Mouse (Mus musculus): ENCODE results near the gene Trove2. TPM values are rescaled to one million over a fixed set of nuclear protein-coding genes. Genes with fewer than 3 reads are reported as not detected.

Trove2 gene
- polyA plus RNA-seq, 2 experiments: 0.71 to 1.3 TPM

GRCm38 (mm10) chr1:143739361-143740350 lies 37.2 kb downstream of the Trove2 start:
- Histone ChIP-seq H3K9ac (replicated peaks) (peak overlapping the region; percentile 64), H3K4me2 (ENCODE audit: low read depth) (peak overlapping the region; percentile 77), H3K27ac (peak overlapping the region; percentile 82), H3K4me1 (replicated peaks; ENCODE audit: control insufficient read depth in 2 of 2, insufficient read depth in 2 of 2, low read length in 1 of 2) (peaks cover 8 to 16% of the 10 kb centered on the region in 2 experiments; a peak in 3 of 4 replicates), H3K27me3 (ENCODE audit: control insufficient read depth, insufficient read depth, low read length) (no peaks in the 10 kb centered on the region), H3K4me3 (ENCODE audit: insufficient read depth in 1 of 2, low read depth in 2 of 2, low read length in 2 of 2) (peak overlapping the region; percentile 67 to 73), H3K36me3 (replicated peaks; ENCODE audit: control insufficient read depth, insufficient read depth, low read depth) (no peaks in the 10 kb centered on the region; the same call in 1 of the 2 replicates), H3K9me3 (ENCODE audit: control insufficient read depth, low read length) (no peaks in the 10 kb centered on the region)
- peak; percentile 68 to 75 (median 73) for DNase-seq (ENCODE audit: low read depth in 3 of 3, low spot score in 3 of 3)
- TF ChIP-seq EP300 (IDR thresholded peaks at IDR 0.05; ENCODE audit: low read depth) (no peak), CTCF (IDR thresholded peaks at IDR 0.05; ENCODE audit: low read depth) (no peak)
- under 1% methylated on average over 70 of the region's 71 CpGs for WGBS (ENCODE audit: insufficient replicate concordance)
- peak; percentile 91 for ATAC-seq (ENCODE audit: insufficient read depth)

DNA sequence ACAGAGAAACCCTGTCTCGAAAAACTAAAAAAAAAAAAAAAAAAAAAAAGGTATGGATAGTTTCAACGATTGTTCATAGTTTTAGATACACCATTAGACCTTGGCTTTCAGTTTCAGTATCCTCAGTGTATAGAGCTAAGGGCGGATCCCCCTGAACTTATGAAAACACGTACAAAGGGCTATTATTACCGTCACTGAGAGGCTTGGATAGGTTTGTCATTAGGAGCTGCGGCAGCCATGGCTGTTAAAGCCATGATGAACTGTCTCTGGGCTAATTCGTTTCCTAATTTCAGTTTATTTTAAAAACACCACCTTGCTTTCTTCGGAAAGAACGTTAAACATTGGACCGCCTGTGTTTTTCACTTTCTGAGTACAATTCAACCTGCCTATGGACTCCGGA lies 38.1 kb downstream of the Trove2 start:
- Histone ChIP-seq H3K9ac (replicated peaks) (peak overlapping the region; percentile 64), H3K4me1 (replicated peaks; ENCODE audit: control insufficient read depth in 2 of 2, insufficient read depth in 2 of 2, low read length in 1 of 2) (peaks cover 3 to 10% of the 10 kb centered on the region in 2 experiments; a peak in 3 of 4 replicates), H3K27ac (peak overlapping the region; percentile 54), H3K27me3 (ENCODE audit: control insufficient read depth, insufficient read depth, low read length) (no peaks in the 10 kb centered on the region), H3K9me3 (ENCODE audit: control insufficient read depth, low read length) (no peaks in the 10 kb centered on the region), H3K4me3 (ENCODE audit: insufficient read depth in 1 of 2, low read depth in 2 of 2, low read length in 2 of 2) (peak overlapping the region; percentile 67 to 73), H3K4me2 (ENCODE audit: low read depth) (peak overlapping the region; percentile 77), H3K36me3 (replicated peaks; ENCODE audit: control insufficient read depth, insufficient read depth, low read depth) (no peaks in the 10 kb centered on the region; the same call in 1 of the 2 replicates)
- ATAC-seq (ENCODE audit: insufficient read depth) (no peak), DNase-seq (ENCODE audit: low read depth in 3 of 3, low spot score in 3 of 3) (no peak)
- 12% methylated on average over 11 of the region's 11 CpGs for WGBS (ENCODE audit: insufficient replicate concordance)
- no peak for TF ChIP-seq EP300 (IDR thresholded peaks at IDR 0.05; ENCODE audit: low read depth)
- TF ChIP-seq CTCF (IDR thresholded peaks at IDR 0.05; ENCODE audit: low read depth): no peak

GRCm38 (mm10) chr1:143733914-143734410 lies 42.9 kb downstream of the Trove2 start:
- no peak for ATAC-seq (ENCODE audit: insufficient read depth)
- H3K27ac ChIP-seq: no peak overlapping the region
- no peak overlapping the region for H3K9ac ChIP-seq (replicated peaks)
- no peak overlapping the region for H3K4me3 ChIP-seq (ENCODE audit: insufficient read depth in 1 of 2, low read depth in 2 of 2, low read length in 2 of 2)
- H3K4me2 ChIP-seq (ENCODE audit: low read depth): no peak overlapping the region
- WGBS (ENCODE audit: insufficient replicate concordance): 55% methylated on average over 5 of the region's 5 CpGs
- H3K4me1 ChIP-seq (replicated peaks; ENCODE audit: control insufficient read depth in 2 of 2, insufficient read depth in 2 of 2, low read length in 1 of 2): peaks cover 0 to 2% of the 10 kb centered on the region in 2 experiments; a peak in 1 of 4 replicates
- no peaks in the 10 kb centered on the region for H3K27me3 ChIP-seq (ENCODE audit: control insufficient read depth, insufficient read depth, low read length)
- H3K9me3 ChIP-seq (ENCODE audit: control insufficient read depth, low read length): no peaks in the 10 kb centered on the region
- TF ChIP-seq CTCF (IDR thresholded peaks at IDR 0.05; ENCODE audit: low read depth) (no peak), EP300 (IDR thresholded peaks at IDR 0.05; ENCODE audit: low read depth) (no peak)
- H3K36me3 ChIP-seq (replicated peaks; ENCODE audit: control insufficient read depth, insufficient read depth, low read depth): no peaks in the 10 kb centered on the region
- DNase-seq (ENCODE audit: low read depth in 3 of 3, low spot score in 3 of 3): no peak

DNA sequence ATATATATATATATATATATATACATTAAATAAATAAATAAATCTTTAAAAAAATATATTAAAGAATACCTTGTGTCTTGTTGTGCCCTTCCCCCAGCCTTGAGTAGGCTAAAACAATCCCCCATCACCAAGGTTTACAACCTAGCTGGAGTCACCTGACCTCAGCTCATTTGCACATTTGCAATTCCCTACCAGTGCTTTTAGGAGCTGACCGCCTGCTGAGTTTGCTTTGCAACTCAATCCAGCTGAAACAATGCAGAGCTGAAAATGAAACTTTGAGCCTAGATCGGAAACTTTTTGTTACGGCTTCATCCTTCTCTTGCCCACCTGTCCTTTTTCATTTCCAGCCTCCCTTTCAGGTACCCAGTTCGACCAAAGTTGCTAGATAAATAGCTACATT lies 45.2 kb downstream of the Trove2 start:
- no peak overlapping the region for H3K27ac ChIP-seq
- H3K4me1 ChIP-seq (replicated peaks; ENCODE audit: control insufficient read depth in 2 of 2, insufficient read depth in 2 of 2, low read length in 1 of 2): no peaks in the 10 kb centered on the region
- H3K27me3 ChIP-seq (ENCODE audit: control insufficient read depth, insufficient read depth, low read length): no peaks in the 10 kb centered on the region
- DNase-seq (ENCODE audit: low read depth in 3 of 3, low spot score in 3 of 3) (no peak), ATAC-seq (ENCODE audit: insufficient read depth) (no peak)
- H3K9ac ChIP-seq (replicated peaks): no peak overlapping the region
- no peaks in the 10 kb centered on the region for H3K9me3 ChIP-seq (ENCODE audit: control insufficient read depth, low read length)
- WGBS (ENCODE audit: insufficient replicate concordance): 60% methylated on average over 4 of the region's 4 CpGs
- no peaks in the 10 kb centered on the region for H3K36me3 ChIP-seq (replicated peaks; ENCODE audit: control insufficient read depth, insufficient read depth, low read depth)
- H3K4me2 ChIP-seq (ENCODE audit: low read depth): no peak overlapping the region
- H3K4me3 ChIP-seq (ENCODE audit: insufficient read depth in 1 of 2, low read depth in 2 of 2, low read length in 2 of 2): no peak overlapping the region
- no peak for TF ChIP-seq CTCF (IDR thresholded peaks at IDR 0.05; ENCODE audit: low read depth)
- no peak for TF ChIP-seq EP300 (IDR thresholded peaks at IDR 0.05; ENCODE audit: low read depth)

- DNase-seq (ENCODE audit: low read depth in 3 of 3, low spot score in 3 of 3): peak in 2 of 3 experiments; percentile 50 to 54
- TF ChIP-seq EP300 (IDR thresholded peaks at IDR 0.05; ENCODE audit: low read depth) (no peak), CTCF (IDR thresholded peaks at IDR 0.05; ENCODE audit: low read depth) (peak; percentile 80)
- Histone ChIP-seq H3K4me2 (ENCODE audit: low read depth) (no peak overlapping the region), H3K36me3 (replicated peaks; ENCODE audit: control insufficient read depth, insufficient read depth, low read depth) (no peaks in the 10 kb centered on the region), H3K9ac (replicated peaks) (no peak overlapping the region), H3K27me3 (ENCODE audit: control insufficient read depth, insufficient read depth, low read length) (no peaks in the 10 kb centered on the region), H3K4me3 (ENCODE audit: insufficient read depth in 1 of 2, low read depth in 2 of 2, low read length in 2 of 2) (no peak overlapping the region), H3K9me3 (ENCODE audit: control insufficient read depth, low read length) (no peaks in the 10 kb centered on the region), H3K4me1 (replicated peaks; ENCODE audit: control insufficient read depth in 2 of 2, insufficient read depth in 2 of 2, low read length in 1 of 2) (no peaks in the 10 kb centered on the region), H3K27ac (no peak overlapping the region)
- peak; percentile 44; the same call in 1 of the 2 replicates for ATAC-seq (ENCODE audit: insufficient read depth)
- 44% methylated on average over 2 of the region's 2 CpGs for WGBS (ENCODE audit: insufficient replicate concordance)
These were observed 46.0 kb downstream of the Trove2 start for GRCm38 (mm10) chr1:143730899-143731298.
